Mouse (Mus musculus) embryonic facial prominence, embryonic 13.5 days (tissue): ENCODE data around the gene Zdhhc5. TPM values are rescaled to one million over a fixed set of nuclear protein-coding genes. Genes with fewer than 3 reads are reported as not detected.

ENCODE experiments used
- ATAC-seq: fragments of 200-750 bp; cut with Nextera tagmentation; 2 replicates; pipeline ENCODE4 v1.8.0; 2017; ENCODE audit warnings: low read depth; ENCODE audit not compliant: insufficient number of reproducible peaks, insufficient read depth, low FRiP score, low TSS enrichment
- H3K27ac ChIP-seq: fragments of 300-500 bp; sonication (generic); 2 replicates; pipeline ENCODE4 v1.5.1; 2015; ENCODE audit warnings: moderate library complexity, mild to moderate bottlenecking, inconsistent platforms
- H3K27me3 ChIP-seq: fragments of 300-500 bp; sonication (generic); 2 replicates; pipeline ENCODE4 v1.6.1; 2015; ENCODE audit warnings: mild to moderate bottlenecking, inconsistent platforms
- H3K36me3 ChIP-seq: fragments of 300-500 bp; sonication (generic); 2 replicates; pipeline ENCODE4 v1.6.1; 2015; ENCODE audit warnings: mild to moderate bottlenecking, inconsistent platforms
- H3K4me1 ChIP-seq: fragments of 300-500 bp; sonication (generic); 2 replicates; pipeline ENCODE4 v1.6.1; 2015; ENCODE audit warnings: inconsistent platforms
- H3K4me2 ChIP-seq: fragments of 300-500 bp; sonication (generic); 2 replicates; pipeline ENCODE4 v1.6.1; 2015; ENCODE audit warnings: moderate library complexity, mild to moderate bottlenecking, inconsistent platforms
- H3K4me3 ChIP-seq: fragments of 300-500 bp; sonication (generic); 2 replicates; pipeline ENCODE4 v1.5.1; 2015; ENCODE audit warnings: mild to moderate bottlenecking, inconsistent platforms
- H3K9ac ChIP-seq: fragments of 300-500 bp; sonication (generic); 2 replicates; pipeline ENCODE4 v1.6.1; 2015; ENCODE audit warnings: mild to moderate bottlenecking, inconsistent platforms
- H3K9me3 ChIP-seq: fragments of 300-500 bp; sonication (generic); 2 replicates; pipeline ENCODE4 v1.6.1; 2016; ENCODE audit warnings: inconsistent platforms
- WGBS: fragments of 180-500 bp; shearing (Covaris S2); methylation state at CpG from one replicate; pipeline ENCODE4 v1.1.7; 2015; ENCODE audit warnings: mixed read lengths; 5-methylcytosine and 5-hydroxymethylcytosine counted together
- polyA plus RNA-seq: library from polyadenylated mRNA; unstranded; fragments of >200 nt; fragmentation: Nextera tagmentation; extraction: Ambion mirVana; gene quantifications from 2 replicates; pipeline ENCODE4 v1.2.1, GENCODE M21; 2015

The Zdhhc5 gene
- polyA plus RNA-seq, 1 experiment from 2014 or later: 25.2 TPM

- no peak overlapping the region for H3K9ac ChIP-seq
- no peak for ATAC-seq
- H3K9me3 ChIP-seq: no peaks in the 10 kb centered on the region
- no peaks in the 10 kb centered on the region for H3K4me1 ChIP-seq
- WGBS: 63% methylated on average over 3 of the region's 3 CpGs
- no peaks in the 10 kb centered on the region for H3K27me3 ChIP-seq
- no peaks in the 10 kb centered on the region for H3K36me3 ChIP-seq
- H3K27ac ChIP-seq: no peak overlapping the region
- no peak overlapping the region for H3K4me3 ChIP-seq
- H3K4me2 ChIP-seq: no peak overlapping the region
Observed at GRCm38 (mm10) chr2:84660253-84660652, 54.7 kb downstream of the Zdhhc5 start.

GRCm38 (mm10) chr2:84658806-84659205 is 56.2 kb downstream of the Zdhhc5 start, which contains the start of gene Btbd18:
Gene Btbd18, plus strand, starts transcription at chr2:84659079.
- no peak within 1 kb of the TSS for H3K4me3 ChIP-seq
- no peak for ATAC-seq

GRCm38 (mm10) chr2:84655864-84656263 is 59.1 kb downstream of the Zdhhc5 start:
- H3K9me3 ChIP-seq: no peaks in the 10 kb centered on the region
- no peak for ATAC-seq
- no peaks in the 10 kb centered on the region for H3K27me3 ChIP-seq
- no peaks in the 10 kb centered on the region for H3K4me1 ChIP-seq
- no peak overlapping the region for H3K27ac ChIP-seq
- H3K4me3 ChIP-seq: no peak overlapping the region
- no peak overlapping the region for H3K9ac ChIP-seq
- no peaks in the 10 kb centered on the region for H3K36me3 ChIP-seq
- WGBS: 61% methylated on average over 1 of the region's 1 CpGs
- no peak overlapping the region for H3K4me2 ChIP-seq

More at GRCm38 (mm10) chr2:84658806-84659205, 56.2 kb downstream of the Zdhhc5 start, which contains the start of gene Btbd18:
- Histone ChIP-seq H3K27me3 (no peaks in the 10 kb centered on the region), H3K9ac (no peak within 1 kb of the TSS), H3K9me3 (no peaks in the 10 kb centered on the region), H3K4me1 (no peaks in the 10 kb centered on the region), H3K36me3 (no peaks in the 10 kb centered on the region), H3K27ac (no peak within 1 kb of the TSS), H3K4me2 (no peak within 1 kb of the TSS)
- WGBS: 93% methylated on average over 32 of the region's 32 CpGs

GRCm38 (mm10) chr2:84653354-84653753 is 61.6 kb downstream of the Zdhhc5 start:
- no peak overlapping the region for H3K9ac ChIP-seq
- H3K27me3 ChIP-seq: no peaks in the 10 kb centered on the region
- H3K9me3 ChIP-seq: no peaks in the 10 kb centered on the region
- H3K27ac ChIP-seq: no peak overlapping the region
- H3K4me1 ChIP-seq: peaks cover 2% of the 10 kb centered on the region
- H3K4me3 ChIP-seq: no peak overlapping the region
- H3K36me3 ChIP-seq: no peaks in the 10 kb centered on the region
- no peak overlapping the region for H3K4me2 ChIP-seq
- no peak for ATAC-seq

- peak within 1 kb of the TSS; percentile 73 for H3K4me2 ChIP-seq
- H3K9me3 ChIP-seq: no peaks in the 10 kb centered on the region
- WGBS: under 1% methylated on average over 15 of the region's 15 CpGs
- no peaks in the 10 kb centered on the region for H3K36me3 ChIP-seq
- peak within 1 kb of the TSS; percentile 72 for H3K4me3 ChIP-seq
- peak within 1 kb of the TSS; percentile 87 for H3K9ac ChIP-seq
- H3K27ac ChIP-seq: peak within 1 kb of the TSS; percentile 99
- peak; percentile 97 for ATAC-seq
- no peaks in the 10 kb centered on the region for H3K27me3 ChIP-seq
- peaks cover 16% of the 10 kb centered on the region for H3K4me1 ChIP-seq
Observed at GRCm38 (mm10) chr2:84650464-84651195, 64.3 kb downstream of the Zdhhc5 start, which contains the start of gene Ctnnd1. Gene Ctnnd1, minus strand, starts transcription at chr2:84650765.

GRCm38 (mm10) chr2:84649674-84650073 is 65.3 kb downstream of the Zdhhc5 start:
- Histone ChIP-seq H3K4me1 (peaks cover 16% of the 10 kb centered on the region), H3K4me2 (peak overlapping the region; percentile 73), H3K27ac (peak overlapping the region; percentile 99), H3K9ac (peak overlapping the region; percentile 87), H3K36me3 (no peaks in the 10 kb centered on the region), H3K27me3 (no peaks in the 10 kb centered on the region), H3K4me3 (peak overlapping the region; percentile 72), H3K9me3 (no peaks in the 10 kb centered on the region)
- no peak for ATAC-seq
- under 1% methylated on average over 10 of the region's 10 CpGs for WGBS

- Histone ChIP-seq H3K27me3 (no peaks in the 10 kb centered on the region), H3K27ac (no peak overlapping the region), H3K36me3 (no peaks in the 10 kb centered on the region), H3K9ac (peak overlapping the region; percentile 62), H3K9me3 (no peaks in the 10 kb centered on the region), H3K4me1 (peaks cover 16% of the 10 kb centered on the region), H3K4me3 (peak overlapping the region; percentile 72), H3K4me2 (peak overlapping the region; percentile 73)
- ATAC-seq: no peak
- WGBS: 44% methylated on average over 6 of the region's 6 CpGs
Observed at GRCm38 (mm10) chr2:84648369-84648768, 66.6 kb downstream of the Zdhhc5 start.

GRCm38 (mm10) chr2:84647051-84647568 is 67.9 kb downstream of the Zdhhc5 start:
- H3K36me3 ChIP-seq: no peaks in the 10 kb centered on the region
- H3K4me1 ChIP-seq: peaks cover 16% of the 10 kb centered on the region
- H3K4me2 ChIP-seq: no peak overlapping the region
- no peak for ATAC-seq
- H3K9me3 ChIP-seq: no peaks in the 10 kb centered on the region
- no peak overlapping the region for H3K9ac ChIP-seq
- no peak overlapping the region for H3K27ac ChIP-seq
- H3K4me3 ChIP-seq: no peak overlapping the region
- 96% methylated on average over 6 of the region's 6 CpGs for WGBS
- no peaks in the 10 kb centered on the region for H3K27me3 ChIP-seq

- H3K4me3 ChIP-seq: no peak overlapping the region
- peaks cover 16% of the 10 kb centered on the region for H3K4me1 ChIP-seq
- no peaks in the 10 kb centered on the region for H3K27me3 ChIP-seq
- WGBS: 75% methylated on average over 1 of the region's 1 CpGs
- no peaks in the 10 kb centered on the region for H3K36me3 ChIP-seq
- H3K4me2 ChIP-seq: no peak overlapping the region
- H3K9ac ChIP-seq: no peak overlapping the region
- no peak for ATAC-seq
- no peaks in the 10 kb centered on the region for H3K9me3 ChIP-seq
- no peak overlapping the region for H3K27ac ChIP-seq
Observed at GRCm38 (mm10) chr2:84646138-84646537, 68.8 kb downstream of the Zdhhc5 start.

GRCm38 (mm10) chr2:84640833-84641232 is 74.1 kb downstream of the Zdhhc5 start:
- H3K27me3 ChIP-seq: no peaks in the 10 kb centered on the region
- H3K9ac ChIP-seq: no peak overlapping the region
- no peak overlapping the region for H3K4me2 ChIP-seq
- no peak for ATAC-seq
- no peaks in the 10 kb centered on the region for H3K9me3 ChIP-seq
- peaks cover 42% of the 10 kb centered on the region for H3K4me1 ChIP-seq
- H3K27ac ChIP-seq: no peak overlapping the region
- no peaks in the 10 kb centered on the region for H3K36me3 ChIP-seq
- H3K4me3 ChIP-seq: no peak overlapping the region

GRCm38 (mm10) chr2:84638428-84639220 is 76.4 kb downstream of the Zdhhc5 start:
- 49% methylated on average over 5 of the region's 5 CpGs for WGBS
- no peak overlapping the region for H3K4me2 ChIP-seq
- H3K9me3 ChIP-seq: no peaks in the 10 kb centered on the region
- no peak overlapping the region for H3K9ac ChIP-seq
- no peak for ATAC-seq
- peak overlapping the region; percentile 94 for H3K27ac ChIP-seq
- H3K4me3 ChIP-seq: no peak overlapping the region
- peaks cover 64% of the 10 kb centered on the region for H3K4me1 ChIP-seq
- no peaks in the 10 kb centered on the region for H3K27me3 ChIP-seq
- H3K36me3 ChIP-seq: no peaks in the 10 kb centered on the region
